Mouse (Mus musculus) stomach, postnatal 0 days (tissue): ENCODE data around the gene Naglu.

ENCODE experiments used
- CTCF ChIP-seq: IDR thresholded peaks from 2 replicates; pipeline ENCODE4 v1.5.1; 2016; ENCODE audit warnings: antibody characterized with exemption, low read depth, mild to moderate bottlenecking, moderate library complexity
- EP300 ChIP-seq: optimal IDR thresholded peaks from 2 replicates; pipeline ENCODE3; 2016; ENCODE audit warnings: antibody characterized with exemption

DNA sequence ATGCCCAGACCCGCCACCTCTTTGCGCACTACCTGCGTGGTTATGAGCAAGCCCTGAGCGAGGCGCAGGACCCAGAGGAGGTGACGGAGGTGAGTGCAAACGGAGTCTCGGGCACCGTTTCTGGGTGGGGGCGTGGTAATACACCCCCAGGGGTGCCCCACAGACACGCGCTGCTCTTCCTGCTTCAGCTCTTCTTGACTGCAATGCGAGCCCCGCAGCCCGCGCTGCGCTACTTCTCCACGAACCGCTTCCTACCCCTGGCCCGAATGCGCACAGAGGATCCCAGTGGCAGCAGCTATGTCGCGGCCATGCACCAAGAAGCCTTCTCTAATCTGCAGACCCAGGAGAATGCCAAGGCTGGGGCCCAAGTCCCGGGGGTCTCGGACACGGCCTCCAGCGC, 9.9 kb downstream of the Naglu start:
- TF ChIP-seq EP300, result no peak
- no peak for TF ChIP-seq CTCF
